Mouse (Mus musculus) spleen, adult 12 weeks (tissue): ENCODE results near the gene Mettl23.
"Not testable (repeated sequence)": the region's sequence is repeated elsewhere in the genome, so short reads cannot be mapped to it uniquely, and the experiment has no call there.

Source experiments
- DNase-seq: peaks from one replicate; pipeline ENCODE4 v3.0.0; 2022; ENCODE audit warnings: low spot score

Mettl23 gene

GRCm38 (mm10) chr11:116848086-116848876 is 5.2 kb downstream of the Mettl23 start:
- DNase-seq, result no peak

GRCm38 (mm10) chr11:116848877-116849178 is 5.8 kb downstream of the Mettl23 start:
- DNase-seq, result not testable (repeated sequence)

GRCm38 (mm10) chr11:116849587-116849986 is 6.5 kb downstream of the Mettl23 start:
- DNase-seq, result no peak

- no peak for DNase-seq
Measured at GRCm38 (mm10) chr11:116850085-116850484, 7.0 kb downstream of the Mettl23 start.

- DNase-seq, result no peak
Measured at GRCm38 (mm10) chr11:116850833-116851477, 7.9 kb downstream of the Mettl23 start.

- DNase-seq, result no peak
Measured at GRCm38 (mm10) chr11:116851576-116852290, 8.7 kb downstream of the Mettl23 start.

- DNase-seq, result peak; percentile 75
Measured at GRCm38 (mm10) chr11:116852291-116852890, 9.3 kb downstream of the Mettl23 start, which contains the start of gene Mfsd11. TSS of gene Mfsd11 (plus strand) at chr11:116852440.

- peak; percentile 96 for DNase-seq
Measured at GRCm38 (mm10) chr11:116852891-116853511, 9.9 kb downstream of the Mettl23 start, which contains the start of gene Srsf2. TSS of gene Srsf2 (minus strand) at chr11:116853094.

- no peak for DNase-seq
Measured at GRCm38 (mm10) chr11:116853512-116853928, 10.4 kb downstream of the Mettl23 start.

GRCm38 (mm10) chr11:116854279-116854678 is 11.2 kb downstream of the Mettl23 start:
- DNase-seq, result no peak

- DNase-seq, result no peak
Measured at GRCm38 (mm10) chr11:116857183-116857850, 14.2 kb downstream of the Mettl23 start.

- no peak for DNase-seq
Measured at GRCm38 (mm10) chr11:116864444-116864843, 21.4 kb downstream of the Mettl23 start.

GRCm38 (mm10) chr11:116865945-116866585 is 23.0 kb downstream of the Mettl23 start:
- no peak for DNase-seq

- no peak for DNase-seq
Measured at GRCm38 (mm10) chr11:116868129-116868528, 25.1 kb downstream of the Mettl23 start.

GRCm38 (mm10) chr11:116869223-116869622 is 26.1 kb downstream of the Mettl23 start:
- DNase-seq, result no peak

- DNase-seq, result no peak
Measured at GRCm38 (mm10) chr11:116869641-116870040, 26.6 kb downstream of the Mettl23 start.

- DNase-seq, result no peak
Measured at GRCm38 (mm10) chr11:116871538-116871937, 28.5 kb downstream of the Mettl23 start.

GRCm38 (mm10) chr11:116873987-116874386 is 30.9 kb downstream of the Mettl23 start:
- no peak for DNase-seq

- no peak for DNase-seq
Measured at GRCm38 (mm10) chr11:116878454-116878853, 35.4 kb downstream of the Mettl23 start.

GRCm38 (mm10) chr11:116880839-116881238 is 37.8 kb downstream of the Mettl23 start:
- no peak for DNase-seq

GRCm38 (mm10) chr11:116881440-116881839 is 38.4 kb downstream of the Mettl23 start:
- DNase-seq, result no peak
